Mouse (Mus musculus) limb, embryonic 10.5 days (tissue): ENCODE results near the gene Map4. TPM values are rescaled to one million over a fixed set of nuclear protein-coding genes. Genes with fewer than 3 reads are reported as not detected.
"Not testable (repeated sequence)": the region's sequence is repeated elsewhere in the genome, so short reads cannot be mapped to it uniquely, and the experiment has no call there.

ENCODE experiments used
- DNase-seq: peaks from one replicate; pipeline ENCODE4 v3.0.0-alpha.2; 2017; ENCODE audit warnings: low spot score
- H3K27ac ChIP-seq: fragments of 300-500 bp; sonication (generic); 2 replicates; pipeline ENCODE4 v1.5.1; 2016; ENCODE audit warnings: mild to moderate bottlenecking
- H3K27me3 ChIP-seq: fragments of 300-500 bp; sonication (generic); 2 replicates; pipeline ENCODE4 v1.6.1; 2016; ENCODE audit warnings: low read depth, mild to moderate bottlenecking; ENCODE audit not compliant: poor library complexity, severe bottlenecking
- H3K36me3 ChIP-seq: fragments of 300-500 bp; sonication (generic); 2 replicates; pipeline ENCODE4 v1.6.1; 2016; ENCODE audit warnings: mild to moderate bottlenecking, moderate library complexity
- H3K4me1 ChIP-seq: fragments of 300-500 bp; sonication (generic); 2 replicates; pipeline ENCODE4 v1.6.1; 2016
- H3K4me3 ChIP-seq: fragments of 300-500 bp; sonication (generic); 2 replicates; pipeline ENCODE4 v1.5.1; 2016; ENCODE audit warnings: mild to moderate bottlenecking, moderate library complexity
- H3K9me3 ChIP-seq: fragments of 300-500 bp; sonication (generic); replicated peaks from 2 replicates; pipeline ENCODE4 v1.6.1; 2016; ENCODE audit warnings: mild to moderate bottlenecking
- WGBS: fragments of 180-500 bp; shearing (Covaris S2); methylation state at CpG from one replicate; pipeline ENCODE4 v1.1.7; 2016; 5-methylcytosine and 5-hydroxymethylcytosine counted together
- polyA plus RNA-seq: library from polyadenylated mRNA; unstranded; fragments of >200 nt; fragmentation: Nextera tagmentation; extraction: Ambion mirVana; gene quantifications from 2 replicates; pipeline ENCODE4 v1.2.1, GENCODE M21; 2016

Gene Map4
- polyA plus RNA-seq, 1 experiment from 2014 or later, result 43.9 TPM

- WGBS, result 90% methylated on average over 7 of the region's 7 CpGs
- Histone ChIP-seq H3K4me3 (no peak overlapping the region), H3K27ac (no peak overlapping the region), H3K9me3 (no peaks in the 10 kb centered on the region), H3K36me3 (peaks cover 16% of the 10 kb centered on the region), H3K27me3 (no peaks in the 10 kb centered on the region), H3K4me1 (no peaks in the 10 kb centered on the region)
- no peak for DNase-seq
Observed at GRCm38 (mm10) chr9:110062405-110062804, 131.1 kb downstream of the Map4 start.

GRCm38 (mm10) chr9:110062861-110063260 lies 131.6 kb downstream of the Map4 start:
- no peak for DNase-seq
- H3K36me3 ChIP-seq, result peaks cover 21% of the 10 kb centered on the region
- no peak overlapping the region for H3K27ac ChIP-seq
- 90% methylated on average over 6 of the region's 6 CpGs for WGBS
- no peak overlapping the region for H3K4me3 ChIP-seq
- H3K27me3 ChIP-seq, result no peaks in the 10 kb centered on the region
- no peaks in the 10 kb centered on the region for H3K4me1 ChIP-seq
- no peaks in the 10 kb centered on the region for H3K9me3 ChIP-seq

GRCm38 (mm10) chr9:110064641-110065040 lies 133.4 kb downstream of the Map4 start:
- Histone ChIP-seq H3K4me1 (no peaks in the 10 kb centered on the region), H3K27me3 (no peaks in the 10 kb centered on the region), H3K36me3 (peaks cover 39% of the 10 kb centered on the region), H3K9me3 (no peaks in the 10 kb centered on the region), H3K4me3 (no peak overlapping the region), H3K27ac (no peak overlapping the region)
- DNase-seq, result no peak

GRCm38 (mm10) chr9:110068745-110069144 lies 137.5 kb downstream of the Map4 start:
- H3K9me3 ChIP-seq, result no peaks in the 10 kb centered on the region
- H3K27ac ChIP-seq, result no peak overlapping the region
- 89% methylated on average over 6 of the region's 6 CpGs for WGBS
- H3K27me3 ChIP-seq, result no peaks in the 10 kb centered on the region
- H3K4me3 ChIP-seq, result no peak overlapping the region
- H3K36me3 ChIP-seq, result peaks cover 60% of the 10 kb centered on the region
- no peak for DNase-seq
- H3K4me1 ChIP-seq, result no peaks in the 10 kb centered on the region

- H3K4me1 ChIP-seq, result no peaks in the 10 kb centered on the region
- no peak for DNase-seq
- H3K4me3 ChIP-seq, result no peak overlapping the region
- H3K36me3 ChIP-seq, result peaks cover 65% of the 10 kb centered on the region
- 83% methylated on average over 9 of the region's 9 CpGs for WGBS
- H3K27ac ChIP-seq, result no peak overlapping the region
- no peaks in the 10 kb centered on the region for H3K27me3 ChIP-seq
- H3K9me3 ChIP-seq, result no peaks in the 10 kb centered on the region
Observed at GRCm38 (mm10) chr9:110070358-110070757, 139.1 kb downstream of the Map4 start.

GRCm38 (mm10) chr9:110071011-110071410 lies 139.8 kb downstream of the Map4 start:
- Histone ChIP-seq H3K36me3 (peaks cover 65% of the 10 kb centered on the region), H3K4me1 (no peaks in the 10 kb centered on the region), H3K4me3 (no peak overlapping the region), H3K27ac (no peak overlapping the region), H3K27me3 (no peaks in the 10 kb centered on the region), H3K9me3 (no peaks in the 10 kb centered on the region)
- no peak for DNase-seq
- 92% methylated on average over 4 of the region's 4 CpGs for WGBS

GRCm38 (mm10) chr9:110071843-110072242 lies 140.6 kb downstream of the Map4 start:
- no peaks in the 10 kb centered on the region for H3K27me3 ChIP-seq
- WGBS, result 11% methylated on average over 1 of the region's 1 CpGs
- H3K36me3 ChIP-seq, result peaks cover 62% of the 10 kb centered on the region
- no peaks in the 10 kb centered on the region for H3K4me1 ChIP-seq
- H3K4me3 ChIP-seq, result no peak overlapping the region
- peak; percentile 79 for DNase-seq
- H3K27ac ChIP-seq, result no peak overlapping the region
- H3K9me3 ChIP-seq, result no peaks in the 10 kb centered on the region

GRCm38 (mm10) chr9:110076468-110076867 lies 145.2 kb downstream of the Map4 start:
- peaks cover 59% of the 10 kb centered on the region for H3K36me3 ChIP-seq
- H3K9me3 ChIP-seq, H3K27me3 ChIP-seq, H3K4me3 ChIP-seq, H3K4me1 ChIP-seq, DNase-seq, H3K27ac ChIP-seq: not testable (repeated sequence)
- WGBS, result 78% methylated on average over 7 of the region's 7 CpGs

- Histone ChIP-seq H3K27ac (no peak overlapping the region), H3K36me3 (peaks cover 82% of the 10 kb centered on the region), H3K27me3 (no peaks in the 10 kb centered on the region), H3K9me3 (no peaks in the 10 kb centered on the region), H3K4me3 (no peak overlapping the region), H3K4me1 (no peaks in the 10 kb centered on the region)
- WGBS, result 73% methylated on average over 3 of the region's 3 CpGs
- DNase-seq, result no peak
Observed at GRCm38 (mm10) chr9:110081066-110081465, 149.8 kb downstream of the Map4 start.

- no peaks in the 10 kb centered on the region for H3K9me3 ChIP-seq
- no peaks in the 10 kb centered on the region for H3K27me3 ChIP-seq
- no peak overlapping the region for H3K4me3 ChIP-seq
- no peak overlapping the region for H3K27ac ChIP-seq
- WGBS, result 95% methylated on average over 25 of the region's 25 CpGs
- peaks cover 98% of the 10 kb centered on the region for H3K36me3 ChIP-seq
- DNase-seq, result no peak
- no peaks in the 10 kb centered on the region for H3K4me1 ChIP-seq
Observed at GRCm38 (mm10) chr9:110084201-110084964, 153.1 kb downstream of the Map4 start.

- Histone ChIP-seq H3K4me1 (no peaks in the 10 kb centered on the region), H3K9me3 (no peaks in the 10 kb centered on the region), H3K27me3 (no peaks in the 10 kb centered on the region), H3K36me3 (peaks cover 99% of the 10 kb centered on the region), H3K4me3 (no peak overlapping the region), H3K27ac (no peak overlapping the region)
- WGBS, result 90% methylated on average over 8 of the region's 8 CpGs
- DNase-seq, result no peak
Observed at GRCm38 (mm10) chr9:110085693-110086092, 154.4 kb downstream of the Map4 start.

GRCm38 (mm10) chr9:110093303-110093702 lies 162.0 kb downstream of the Map4 start:
- no peak for DNase-seq
- no peaks in the 10 kb centered on the region for H3K4me1 ChIP-seq
- no peak overlapping the region for H3K27ac ChIP-seq
- WGBS, result 87% methylated on average over 4 of the region's 4 CpGs
- peaks cover 99% of the 10 kb centered on the region for H3K36me3 ChIP-seq
- no peak overlapping the region for H3K4me3 ChIP-seq
- no peaks in the 10 kb centered on the region for H3K27me3 ChIP-seq
- no peaks in the 10 kb centered on the region for H3K9me3 ChIP-seq

- Histone ChIP-seq H3K9me3 (no peaks in the 10 kb centered on the region), H3K36me3 (peaks cover 99% of the 10 kb centered on the region), H3K4me3 (no peak overlapping the region), H3K27ac (no peak overlapping the region), H3K4me1 (no peaks in the 10 kb centered on the region), H3K27me3 (no peaks in the 10 kb centered on the region)
- WGBS, result 95% methylated on average over 4 of the region's 4 CpGs
- no peak for DNase-seq
Observed at GRCm38 (mm10) chr9:110094761-110095160, 163.5 kb downstream of the Map4 start.

- Histone ChIP-seq H3K27ac (no peak overlapping the region), H3K4me1 (peaks cover 6% of the 10 kb centered on the region; the same call in 1 of the 2 replicates), H3K4me3 (no peak overlapping the region), H3K9me3 (no peaks in the 10 kb centered on the region), H3K36me3 (peaks cover 91% of the 10 kb centered on the region), H3K27me3 (no peaks in the 10 kb centered on the region)
- no peak for DNase-seq
- 88% methylated on average over 3 of the region's 3 CpGs for WGBS
Observed at GRCm38 (mm10) chr9:110097791-110098190, 166.5 kb downstream of the Map4 start.
